In genomic region chr11:61930098-61930517, GRCm38 (mm10) we compare ENCODE assay signal across 8 mouse cellular contexts. TPM values are rescaled to one million over a fixed set of nuclear protein-coding genes. Genes with fewer than 3 reads are reported as not detected.
DNase-seq lines count a peak whose midpoint lies in the region; ATAC-seq and TF ChIP-seq lines count a peak whose summit lies in the region.

Gene Akap10, minus strand, starts transcription at chr11:61930252.

- H3K27me3 ChIP-seq in forebrain, embryonic 10.5 days (ENCODE audit: poor library complexity, severe bottlenecking): 0 out of 2 replicates have a peak, but pooled peaks cover 5% of the 10 kb centered on the region
- H3K27me3 ChIP-seq in heart, embryonic 15.5 days: no peaks in the 10 kb centered on the region
- no peaks in the 10 kb centered on the region for H3K27me3 ChIP-seq in liver, embryonic 14.5 days (ENCODE audit: control insufficient read depth, insufficient read depth, low read length)
- H3K27me3 ChIP-seq in neural tube, embryonic 11.5 days (ENCODE audit: control insufficient read depth, insufficient read depth, low read length): no peaks in the 10 kb centered on the region
- H3K27me3 ChIP-seq in stomach, postnatal 0 days (ENCODE audit: control insufficient read depth, insufficient read depth, low read length): no peaks in the 10 kb centered on the region

- TF ChIP-seq EP300 in liver, embryonic 14.5 days (IDR thresholded peaks at IDR 0.05; ENCODE audit: low read depth): no peak
- TF ChIP-seq EP300 in stomach, postnatal 0 days (optimal IDR thresholded peaks at IDR 0.05): peak; percentile 0

- peak; percentile 90 to 91 for DNase-seq in CD8-positive naive resting alpha-beta T cell, adult 2 months (ENCODE audit: low read depth in 2 of 2, low spot score in 2 of 2)
- peak; percentile 93 for DNase-seq in c-Kit-positive CD71-negative TER-119-negative erythroid progenitor cells, embryonic 14.5 days (ENCODE audit: low read depth)
- peak; percentile 91 for DNase-seq in forebrain, embryonic 10.5 days (ENCODE audit: extremely low spot score, low spot score)
- peak; percentile 96 to 98 for DNase-seq in kidney, postnatal 25 days
- DNase-seq in liver, embryonic 14.5 days (ENCODE audit: low read depth in 3 of 3, low spot score in 3 of 3): peak; percentile 91 to 92 (median 91)
- peak; percentile 99 for DNase-seq in neural tube, embryonic 11.5 days (ENCODE audit: low spot score)
- peak; percentile 96 for DNase-seq in stomach, postnatal 0 days (ENCODE audit: low spot score)

- H3K9ac ChIP-seq in heart, embryonic 15.5 days: peak within 1 kb of the TSS; percentile 94
- peak within 1 kb of the TSS; percentile 99 for H3K9ac ChIP-seq in liver, embryonic 14.5 days (replicated peaks)
- peak within 1 kb of the TSS; percentile 80 for H3K9ac ChIP-seq in neural tube, embryonic 11.5 days (ENCODE audit: low read length)
- peak within 1 kb of the TSS; percentile 95 for H3K9ac ChIP-seq in stomach, postnatal 0 days (ENCODE audit: low read length)

- no peaks in the 10 kb centered on the region for H3K9me3 ChIP-seq in forebrain, embryonic 10.5 days
- H3K9me3 ChIP-seq in heart, embryonic 15.5 days (replicated peaks): no peaks in the 10 kb centered on the region
- H3K9me3 ChIP-seq in liver, embryonic 14.5 days (ENCODE audit: control insufficient read depth, low read length): no peaks in the 10 kb centered on the region
- H3K9me3 ChIP-seq in neural tube, embryonic 11.5 days (ENCODE audit: control insufficient read depth, low read length): no peaks in the 10 kb centered on the region
- H3K9me3 ChIP-seq in stomach, postnatal 0 days (ENCODE audit: control insufficient read depth, low read length): no peaks in the 10 kb centered on the region

- TF ChIP-seq CTCF in liver, embryonic 14.5 days (IDR thresholded peaks at IDR 0.05; ENCODE audit: low read depth): peak; percentile 27; the same call in 1 of the 2 replicates
- peak; percentile 22; the same call in 1 of the 2 replicates for TF ChIP-seq CTCF in stomach, postnatal 0 days (IDR thresholded peaks at IDR 0.05; ENCODE audit: low read depth)

- H3K4me2 ChIP-seq in heart, embryonic 15.5 days: peak within 1 kb of the TSS; percentile 74
- peak within 1 kb of the TSS; percentile 99 for H3K4me2 ChIP-seq in liver, embryonic 14.5 days (ENCODE audit: low read depth)
- H3K4me2 ChIP-seq in neural tube, embryonic 11.5 days (ENCODE audit: low read depth): peak within 1 kb of the TSS; percentile 83
- H3K4me2 ChIP-seq in stomach, postnatal 0 days (replicated peaks; ENCODE audit: low read depth): peak within 1 kb of the TSS; percentile 78

- WGBS in forebrain, embryonic 10.5 days: under 1% methylated on average over 43 of the region's 43 CpGs
- WGBS in heart, embryonic 15.5 days: under 1% methylated on average over 43 of the region's 43 CpGs
- WGBS in liver, embryonic 14.5 days (ENCODE audit: insufficient replicate concordance): under 1% methylated on average over 43 of the region's 43 CpGs
- 0% methylated on average over 39 of the region's 43 CpGs for WGBS in neural tube, embryonic 11.5 days
- WGBS in stomach, postnatal 0 days: under 1% methylated on average over 42 of the region's 43 CpGs

- peak; percentile 95 for ATAC-seq in heart, embryonic 15.5 days (replicated peaks; ENCODE audit: insufficient number of reproducible peaks, insufficient read depth, low FRiP score, low read depth)
- peak; percentile 95 for ATAC-seq in liver, embryonic 14.5 days (ENCODE audit: insufficient read depth)
- peak; percentile 90 for ATAC-seq in neural tube, embryonic 11.5 days (ENCODE audit: insufficient read depth, low FRiP score, low TSS enrichment)
- peak; percentile 96 for ATAC-seq in stomach, postnatal 0 days (ENCODE audit: low FRiP score, low TSS enrichment)

- H3K4me1 ChIP-seq in forebrain, embryonic 10.5 days: peaks cover 27% of the 10 kb centered on the region
- peaks cover 24% of the 10 kb centered on the region for H3K4me1 ChIP-seq in heart, embryonic 15.5 days (replicated peaks)
- peaks cover 15 to 17% of the 10 kb centered on the region in 2 experiments for H3K4me1 ChIP-seq in liver, embryonic 14.5 days (replicated peaks; ENCODE audit: control insufficient read depth in 2 of 2, insufficient read depth in 2 of 2, low read length in 1 of 2)
- peaks cover 11% of the 10 kb centered on the region; the same call in 1 of the 2 replicates for H3K4me1 ChIP-seq in neural tube, embryonic 11.5 days (ENCODE audit: control insufficient read depth, insufficient read depth, low read length)
- H3K4me1 ChIP-seq in stomach, postnatal 0 days (replicated peaks; ENCODE audit: control insufficient read depth, insufficient read depth): no peaks in the 10 kb centered on the region

- peaks cover 12% of the 10 kb centered on the region for H3K36me3 ChIP-seq in forebrain, embryonic 10.5 days (replicated peaks)
- no peaks in the 10 kb centered on the region; the same call in 1 of the 2 replicates for H3K36me3 ChIP-seq in heart, embryonic 15.5 days
- peaks cover 2% of the 10 kb centered on the region; the same call in 1 of the 2 replicates for H3K36me3 ChIP-seq in liver, embryonic 14.5 days (replicated peaks; ENCODE audit: control insufficient read depth, insufficient read depth, low read depth)
- no peaks in the 10 kb centered on the region for H3K36me3 ChIP-seq in neural tube, embryonic 11.5 days (ENCODE audit: control insufficient read depth, insufficient read depth, low read length)
- no peaks in the 10 kb centered on the region for H3K36me3 ChIP-seq in stomach, postnatal 0 days (ENCODE audit: control insufficient read depth, insufficient read depth, low read length)

- peak within 1 kb of the TSS; percentile 91 for H3K4me3 ChIP-seq in forebrain, embryonic 10.5 days
- H3K4me3 ChIP-seq in heart, embryonic 15.5 days: peak within 1 kb of the TSS; percentile 99
- H3K4me3 ChIP-seq in liver, embryonic 14.5 days (ENCODE audit: insufficient read depth in 1 of 2, low read depth in 2 of 2, low read length in 2 of 2): peak within 1 kb of the TSS; percentile 92 to 100
- H3K4me3 ChIP-seq in neural tube, embryonic 11.5 days (ENCODE audit: low read depth, low read length): peak within 1 kb of the TSS; percentile 84
- peak within 1 kb of the TSS; percentile 95 for H3K4me3 ChIP-seq in stomach, postnatal 0 days (ENCODE audit: low read depth, low read length)

- H3K27ac ChIP-seq in forebrain, embryonic 10.5 days: peak within 1 kb of the TSS; percentile 98
- peak within 1 kb of the TSS; percentile 98 for H3K27ac ChIP-seq in heart, embryonic 15.5 days
- H3K27ac ChIP-seq in liver, embryonic 14.5 days: peak within 1 kb of the TSS; percentile 88
- peak within 1 kb of the TSS; percentile 91 for H3K27ac ChIP-seq in neural tube, embryonic 11.5 days (ENCODE audit: low read depth, low read length)
- H3K27ac ChIP-seq in stomach, postnatal 0 days (replicated peaks): peak within 1 kb of the TSS; percentile 96

RNA-seq across cellular contexts. Expression of gene Akap10, which starts in this region (rescaled TPM):
- polyA plus RNA-seq in forebrain, embryonic 10.5 days (2016; fragmentation: Nextera tagmentation; extraction: Ambion mirVana): 14.7 and 15.7 TPM in 2 replicates
- polyA plus RNA-seq in heart, embryonic 15.5 days (2015; fragmentation: Nextera tagmentation; extraction: Ambion mirVana): 12.6 and 13.7 TPM in 2 replicates
- 5.4 and 6.5 TPM in 2 replicates for polyA plus RNA-seq in liver, embryonic 14.5 days (2012; rRNA removed)
- 5.7 and 6.3 TPM in 2 replicates for polyA plus RNA-seq in liver, embryonic 14.5 days (2014; fragmentation: Nextera tagmentation; extraction: Ambion mirVana)
- polyA plus RNA-seq in neural tube, embryonic 11.5 days (2014; fragmentation: Nextera tagmentation; extraction: Ambion mirVana): 16.1 and 17.7 TPM in 2 replicates
- 7.1 and 8.1 TPM in 2 replicates for polyA plus RNA-seq in stomach, postnatal 0 days (2015; fragmentation: Nextera tagmentation; extraction: Ambion mirVana)

Comparison
In these comparisons a context has a peak if more than half of its experiments do, and no peak if none do; other contexts are left out.
1. Peak in every context shown above with its lines: DNase-seq, ATAC-seq, H3K4me3 ChIP-seq and H3K27ac ChIP-seq.